Mouse (Mus musculus) bone marrow, adult 2 months (tissue): Measurements from ENCODE around the gene Ufsp1.
A peak's percentile ranks its signal among the peaks of the same experiment; 100 is the strongest.

ENCODE experiments used
- CTCF ChIP-seq: fragments of 200-500 bp; IDR thresholded peaks from 2 replicates; pipeline ENCODE4 v1.5.1; 2011; ENCODE audit warnings: low read length, control low read depth; ENCODE audit not compliant: control insufficient read depth, insufficient read depth
- POLR2A ChIP-seq: fragments of 200-500 bp; IDR thresholded peaks from 2 replicates; pipeline ENCODE4 v1.6.1; 2011; ENCODE audit warnings: low read depth, mild to moderate bottlenecking, control low read depth, low read length, borderline replicate concordance; ENCODE audit not compliant: control insufficient read depth

DNA sequence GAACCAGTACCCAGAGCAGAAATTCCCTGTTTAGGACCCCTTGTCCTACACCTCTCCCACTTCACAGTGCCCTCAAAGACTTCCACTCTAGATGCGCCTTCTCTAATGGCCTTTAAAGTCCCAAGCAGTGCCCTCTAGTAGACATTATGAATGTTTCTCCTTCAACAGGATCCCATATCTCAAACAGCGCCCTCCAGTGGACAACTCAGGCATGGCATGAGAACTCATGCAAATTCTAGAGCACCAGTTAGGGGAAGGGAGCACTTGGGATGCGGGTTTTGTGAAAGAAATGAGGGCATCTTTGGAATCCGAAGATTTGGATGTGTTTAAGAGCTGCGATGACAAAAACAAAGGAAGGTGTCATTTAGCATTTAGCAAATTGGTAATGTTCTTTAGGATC is 9.4 kb upstream of the Ufsp1 start:
- peak; percentile 35; the same call in 1 of the 2 replicates for TF ChIP-seq CTCF
- TF ChIP-seq POLR2A, result no peak
